Mouse (Mus musculus): ENCODE data around the gene Fam89a. TPM values are rescaled to one million over a fixed set of nuclear protein-coding genes. Genes with fewer than 3 reads are reported as not detected.

Fam89a gene
- polyA plus RNA-seq, 1 experiment from 2014 or later, result 6.2 TPM

GRCm38 (mm10) chr8:124791751-124792150 lies 40.1 kb upstream of the Fam89a start:
- Histone ChIP-seq H3K27me3 (ENCODE audit: control insufficient read depth, insufficient read depth, low read length) (peaks cover 57% of the 10 kb centered on the region), H3K9me3 (ENCODE audit: control insufficient read depth, low read length) (no peaks in the 10 kb centered on the region), H3K4me2 (replicated peaks; ENCODE audit: low read depth, low read length) (peak overlapping the region; percentile 100), H3K4me1 (ENCODE audit: control insufficient read depth, insufficient read depth, low read length) (peaks cover 20% of the 10 kb centered on the region), H3K36me3 (ENCODE audit: control insufficient read depth, insufficient read depth, low read length) (no peaks in the 10 kb centered on the region), H3K4me3 (ENCODE audit: low read length) (peak overlapping the region; percentile 60), H3K9ac (ENCODE audit: low read depth, low read length) (no peak overlapping the region), H3K27ac (ENCODE audit: low read depth, low read length) (no peak overlapping the region)
- WGBS, result 48% methylated on average over 4 of the region's 4 CpGs
- ATAC-seq (ENCODE audit: low FRiP score, low TSS enrichment), result no peak

DNA sequence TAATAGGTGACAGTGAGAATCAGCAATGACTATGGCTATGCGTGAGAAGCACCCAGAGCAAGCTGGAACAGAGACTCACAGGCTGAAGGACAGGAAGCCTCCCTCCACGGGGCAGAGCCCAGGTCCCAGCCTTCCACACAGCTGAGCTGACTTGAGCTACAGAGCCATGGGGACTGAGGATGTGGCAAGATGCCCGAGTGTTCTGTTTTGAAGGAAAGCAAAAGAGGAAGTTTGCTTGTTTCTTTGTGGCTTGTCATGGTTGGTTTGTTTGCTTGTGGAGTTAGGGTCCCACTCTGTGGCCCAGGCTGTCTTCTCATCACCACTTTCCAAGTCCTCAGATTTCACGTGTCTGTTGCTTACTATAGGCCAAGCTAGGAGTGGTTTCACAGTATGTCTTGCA lies 39.0 kb upstream of the Fam89a start:
- Histone ChIP-seq H3K4me3 (ENCODE audit: low read length) (no peak overlapping the region), H3K27ac (ENCODE audit: low read depth, low read length) (no peak overlapping the region), H3K27me3 (ENCODE audit: control insufficient read depth, insufficient read depth, low read length) (peaks cover 47% of the 10 kb centered on the region), H3K9me3 (ENCODE audit: control insufficient read depth, low read length) (no peaks in the 10 kb centered on the region), H3K9ac (ENCODE audit: low read depth, low read length) (no peak overlapping the region), H3K36me3 (ENCODE audit: control insufficient read depth, insufficient read depth, low read length) (no peaks in the 10 kb centered on the region), H3K4me1 (ENCODE audit: control insufficient read depth, insufficient read depth, low read length) (peaks cover 20% of the 10 kb centered on the region), H3K4me2 (replicated peaks; ENCODE audit: low read depth, low read length) (no peak overlapping the region)
- WGBS, result 71% methylated on average over 4 of the region's 4 CpGs
- no peak for ATAC-seq (ENCODE audit: low FRiP score, low TSS enrichment)

DNA sequence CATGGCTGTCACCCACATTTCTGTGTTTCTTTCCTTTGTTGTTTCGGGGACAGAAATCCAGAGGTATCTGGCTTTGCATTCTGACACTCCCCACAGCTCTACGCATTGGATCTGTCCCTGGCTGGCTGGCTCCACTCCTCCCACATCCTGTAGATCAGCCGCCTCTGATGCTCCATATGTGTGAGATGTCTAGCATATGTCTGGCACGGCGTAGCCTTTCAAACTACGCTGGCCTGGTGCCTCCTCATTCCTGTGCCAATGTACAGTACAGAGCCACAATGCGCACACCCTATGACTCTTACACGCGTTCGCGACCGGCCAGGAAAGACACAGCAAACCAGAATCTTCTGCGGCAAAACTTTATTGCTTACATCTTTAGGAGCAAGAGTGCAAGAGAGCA lies 33.0 kb upstream of the Fam89a start:
- Histone ChIP-seq H3K27ac (ENCODE audit: low read depth, low read length) (no peak overlapping the region), H3K27me3 (ENCODE audit: control insufficient read depth, insufficient read depth, low read length) (no peaks in the 10 kb centered on the region), H3K4me1 (ENCODE audit: control insufficient read depth, insufficient read depth, low read length) (peaks cover 9% of the 10 kb centered on the region), H3K4me3 (ENCODE audit: low read length) (no peak overlapping the region), H3K36me3 (ENCODE audit: control insufficient read depth, insufficient read depth, low read length) (no peaks in the 10 kb centered on the region), H3K9ac (ENCODE audit: low read depth, low read length) (no peak overlapping the region), H3K4me2 (replicated peaks; ENCODE audit: low read depth, low read length) (no peak overlapping the region), H3K9me3 (ENCODE audit: control insufficient read depth, low read length) (no peaks in the 10 kb centered on the region)
- WGBS, result 84% methylated on average over 13 of the region's 13 CpGs
- ATAC-seq (ENCODE audit: low FRiP score, low TSS enrichment), result no peak

GRCm38 (mm10) chr8:124783228-124783627 lies 31.6 kb upstream of the Fam89a start:
- H3K36me3 ChIP-seq (ENCODE audit: control insufficient read depth, insufficient read depth, low read length), result no peaks in the 10 kb centered on the region
- H3K9me3 ChIP-seq (ENCODE audit: control insufficient read depth, low read length), result no peaks in the 10 kb centered on the region
- 86% methylated on average over 15 of the region's 15 CpGs for WGBS
- no peak for ATAC-seq (ENCODE audit: low FRiP score, low TSS enrichment)
- H3K27me3 ChIP-seq (ENCODE audit: control insufficient read depth, insufficient read depth, low read length), result no peaks in the 10 kb centered on the region
- H3K4me2 ChIP-seq (replicated peaks; ENCODE audit: low read depth, low read length), result no peak overlapping the region
- H3K9ac ChIP-seq (ENCODE audit: low read depth, low read length), result no peak overlapping the region
- H3K4me1 ChIP-seq (ENCODE audit: control insufficient read depth, insufficient read depth, low read length), result peaks cover 9% of the 10 kb centered on the region
- H3K4me3 ChIP-seq (ENCODE audit: low read length), result no peak overlapping the region
- H3K27ac ChIP-seq (ENCODE audit: low read depth, low read length), result no peak overlapping the region

- 86% methylated on average over 3 of the region's 3 CpGs for WGBS
- H3K36me3 ChIP-seq (ENCODE audit: control insufficient read depth, insufficient read depth, low read length), result no peaks in the 10 kb centered on the region
- H3K4me2 ChIP-seq (replicated peaks; ENCODE audit: low read depth, low read length), result no peak overlapping the region
- H3K4me1 ChIP-seq (ENCODE audit: control insufficient read depth, insufficient read depth, low read length), result peaks cover 9% of the 10 kb centered on the region
- ATAC-seq (ENCODE audit: low FRiP score, low TSS enrichment), result no peak
- H3K4me3 ChIP-seq (ENCODE audit: low read length), result no peak overlapping the region
- no peak overlapping the region for H3K9ac ChIP-seq (ENCODE audit: low read depth, low read length)
- H3K9me3 ChIP-seq (ENCODE audit: control insufficient read depth, low read length), result no peaks in the 10 kb centered on the region
- no peaks in the 10 kb centered on the region for H3K27me3 ChIP-seq (ENCODE audit: control insufficient read depth, insufficient read depth, low read length)
- H3K27ac ChIP-seq (ENCODE audit: low read depth, low read length), result no peak overlapping the region
These were observed 30.8 kb upstream of the Fam89a start for GRCm38 (mm10) chr8:124782431-124782830.

DNA sequence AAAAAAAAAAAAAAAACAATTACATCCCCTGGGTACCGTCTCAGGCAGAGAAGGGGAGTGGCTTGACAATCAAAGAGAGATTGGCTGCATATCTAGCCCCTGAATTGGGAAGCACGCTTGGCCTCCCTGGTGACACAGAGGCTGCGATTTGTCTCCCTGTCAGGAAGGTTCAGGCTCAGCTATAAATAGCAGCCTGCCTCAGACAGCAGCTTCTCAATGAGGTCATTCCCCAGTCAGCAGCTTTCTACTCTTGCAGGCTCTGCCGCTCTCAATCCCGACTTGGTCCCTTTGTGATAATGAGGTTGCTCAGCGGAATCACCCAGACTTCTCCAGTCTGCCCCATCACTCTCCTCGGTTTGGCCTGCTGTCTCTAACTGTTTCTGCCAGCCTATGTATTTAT lies 28.6 kb upstream of the Fam89a start:
- Histone ChIP-seq H3K4me1 (ENCODE audit: control insufficient read depth, insufficient read depth, low read length) (peaks cover 9% of the 10 kb centered on the region), H3K36me3 (ENCODE audit: control insufficient read depth, insufficient read depth, low read length) (no peaks in the 10 kb centered on the region), H3K27me3 (ENCODE audit: control insufficient read depth, insufficient read depth, low read length) (no peaks in the 10 kb centered on the region), H3K4me3 (ENCODE audit: low read length) (no peak overlapping the region), H3K9me3 (ENCODE audit: control insufficient read depth, low read length) (no peaks in the 10 kb centered on the region), H3K4me2 (replicated peaks; ENCODE audit: low read depth, low read length) (no peak overlapping the region), H3K27ac (ENCODE audit: low read depth, low read length) (no peak overlapping the region), H3K9ac (ENCODE audit: low read depth, low read length) (no peak overlapping the region)
- peak; percentile 76; the same call in 1 of the 2 replicates for ATAC-seq (ENCODE audit: low FRiP score, low TSS enrichment)
- 5% methylated on average over 7 of the region's 7 CpGs for WGBS

GRCm38 (mm10) chr8:124775695-124776094 lies 24.1 kb upstream of the Fam89a start:
- Histone ChIP-seq H3K9ac (ENCODE audit: low read depth, low read length) (no peak overlapping the region), H3K4me2 (replicated peaks; ENCODE audit: low read depth, low read length) (peak overlapping the region; percentile 32; the same call in 1 of the 2 replicates), H3K27me3 (ENCODE audit: control insufficient read depth, insufficient read depth, low read length) (no peaks in the 10 kb centered on the region), H3K27ac (ENCODE audit: low read depth, low read length) (no peak overlapping the region), H3K4me3 (ENCODE audit: low read length) (no peak overlapping the region), H3K4me1 (ENCODE audit: control insufficient read depth, insufficient read depth, low read length) (peaks cover 5% of the 10 kb centered on the region), H3K36me3 (ENCODE audit: control insufficient read depth, insufficient read depth, low read length) (no peaks in the 10 kb centered on the region), H3K9me3 (ENCODE audit: control insufficient read depth, low read length) (no peaks in the 10 kb centered on the region)
- WGBS, result 15% methylated on average over 16 of the region's 16 CpGs
- peak; percentile 38; the same call in 1 of the 2 replicates for ATAC-seq (ENCODE audit: low FRiP score, low TSS enrichment)

GRCm38 (mm10) chr8:124772389-124772788 lies 20.8 kb upstream of the Fam89a start:
- WGBS, result 56% methylated on average over 2 of the region's 2 CpGs
- Histone ChIP-seq H3K27me3 (ENCODE audit: control insufficient read depth, insufficient read depth, low read length) (no peaks in the 10 kb centered on the region), H3K4me2 (replicated peaks; ENCODE audit: low read depth, low read length) (no peak overlapping the region), H3K27ac (ENCODE audit: low read depth, low read length) (no peak overlapping the region), H3K9me3 (ENCODE audit: control insufficient read depth, low read length) (no peaks in the 10 kb centered on the region), H3K4me1 (ENCODE audit: control insufficient read depth, insufficient read depth, low read length) (no peaks in the 10 kb centered on the region), H3K36me3 (ENCODE audit: control insufficient read depth, insufficient read depth, low read length) (no peaks in the 10 kb centered on the region), H3K4me3 (ENCODE audit: low read length) (no peak overlapping the region), H3K9ac (ENCODE audit: low read depth, low read length) (no peak overlapping the region)
- no peak for ATAC-seq (ENCODE audit: low FRiP score, low TSS enrichment)

DNA sequence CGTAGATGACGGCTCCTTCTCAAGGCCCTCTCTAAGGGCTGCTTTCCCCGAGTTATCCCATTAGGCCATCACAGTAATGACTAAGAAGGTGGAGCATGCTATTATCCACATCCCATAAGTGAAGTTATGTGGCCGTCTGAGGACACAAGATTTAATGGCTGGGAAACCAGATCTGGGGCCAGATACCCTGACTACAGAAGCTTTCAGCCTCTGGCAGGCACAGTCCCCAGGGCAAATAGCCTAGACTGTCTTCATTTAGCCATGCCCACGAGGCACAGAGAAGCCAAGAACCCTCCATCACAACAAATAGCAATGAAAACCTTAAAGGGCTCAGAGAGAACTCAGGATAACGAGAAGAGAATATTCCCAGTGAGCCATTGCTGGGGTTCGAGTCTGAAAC lies 11.4 kb upstream of the Fam89a start:
- Histone ChIP-seq H3K27me3 (ENCODE audit: control insufficient read depth, insufficient read depth, low read length) (no peaks in the 10 kb centered on the region), H3K4me3 (ENCODE audit: low read length) (no peak overlapping the region), H3K9ac (ENCODE audit: low read depth, low read length) (no peak overlapping the region), H3K4me2 (replicated peaks; ENCODE audit: low read depth, low read length) (no peak overlapping the region), H3K27ac (ENCODE audit: low read depth, low read length) (no peak overlapping the region), H3K36me3 (ENCODE audit: control insufficient read depth, insufficient read depth, low read length) (no peaks in the 10 kb centered on the region), H3K4me1 (ENCODE audit: control insufficient read depth, insufficient read depth, low read length) (no peaks in the 10 kb centered on the region), H3K9me3 (ENCODE audit: control insufficient read depth, low read length) (no peaks in the 10 kb centered on the region)
- ATAC-seq (ENCODE audit: low FRiP score, low TSS enrichment), result no peak
- 60% methylated on average over 7 of the region's 7 CpGs for WGBS

Data from kidney, embryonic 14.5 days (tissue).